Mouse (Mus musculus): ENCODE measurements around the gene Myo15.

GRCm38 (mm10) chr11:60454080-60454744 is 14.9 kb upstream of the Myo15 start, which contains the start of gene Drg2:
- no peak for TF ChIP-seq EP300 (IDR thresholded peaks at IDR 0.05; ENCODE audit: low read depth)
- TF ChIP-seq CTCF (IDR thresholded peaks at IDR 0.05; ENCODE audit: low read depth): no peak
